Mouse (Mus musculus) lung, embryonic 15.5 days (tissue): ENCODE measurements around the gene 1190007I07Rik. TPM values are rescaled to one million over a fixed set of nuclear protein-coding genes. Genes with fewer than 3 reads are reported as not detected.

ENCODE experiments used
- ATAC-seq: fragments of 200-750 bp; cut with Nextera tagmentation; 2 replicates; pipeline ENCODE4 v1.8.0; 2017; ENCODE audit warnings: moderate number of reproducible peaks, borderline replicate concordance; ENCODE audit not compliant: low FRiP score, low TSS enrichment; ENCODE audit errors: extremely low read depth
- H3K27ac ChIP-seq: fragments of 300-500 bp; sonication (generic); 2 replicates; pipeline ENCODE4 v1.5.1; 2015; ENCODE audit warnings: moderate library complexity, mild to moderate bottlenecking, inconsistent platforms
- H3K27me3 ChIP-seq: fragments of 300-500 bp; sonication (generic); 2 replicates; pipeline ENCODE4 v1.6.1; 2015; ENCODE audit warnings: inconsistent platforms
- H3K36me3 ChIP-seq: fragments of 300-500 bp; sonication (generic); 2 replicates; pipeline ENCODE4 v1.6.1; 2015; ENCODE audit warnings: inconsistent platforms
- H3K4me1 ChIP-seq: fragments of 300-500 bp; sonication (generic); 2 replicates; pipeline ENCODE4 v1.6.1; 2015; ENCODE audit warnings: inconsistent platforms
- H3K4me2 ChIP-seq: fragments of 300-500 bp; sonication (generic); 2 replicates; pipeline ENCODE4 v1.6.1; 2015; ENCODE audit warnings: inconsistent platforms, mild to moderate bottlenecking, moderate library complexity
- H3K4me3 ChIP-seq: fragments of 300-500 bp; sonication (generic); 2 replicates; pipeline ENCODE4 v1.5.1; 2015; ENCODE audit warnings: mild to moderate bottlenecking, inconsistent platforms
- H3K9ac ChIP-seq: fragments of 300-500 bp; sonication (generic); 2 replicates; pipeline ENCODE4 v1.6.1; 2015; ENCODE audit warnings: inconsistent platforms
- H3K9me3 ChIP-seq: fragments of 300-500 bp; sonication (generic); 2 replicates; pipeline ENCODE4 v1.6.1; 2016; ENCODE audit warnings: inconsistent platforms
- WGBS: fragments of 180-500 bp; shearing (Covaris S2); methylation state at CpG from one replicate; pipeline ENCODE4 v1.1.7; 2015; 5-methylcytosine and 5-hydroxymethylcytosine counted together
- polyA plus RNA-seq: library from polyadenylated mRNA; unstranded; fragments of >200 nt; fragmentation: Nextera tagmentation; extraction: Ambion mirVana; gene quantifications from 2 replicates; pipeline ENCODE4 v1.2.1, GENCODE M21; 2015

The 1190007I07Rik gene
- polyA plus RNA-seq: 34.3 and 40.5 TPM in 2 replicates

- WGBS: under 1% methylated on average over 61 of the region's 61 CpGs
- Histone ChIP-seq H3K27ac (peak within 1 kb of the TSS; percentile 88), H3K9ac (peak within 1 kb of the TSS; percentile 85), H3K4me2 (peak within 1 kb of the TSS; percentile 71), H3K4me1 (peaks cover 4% of the 10 kb centered on the region; the same call in 1 of the 2 replicates), H3K27me3 (no peaks in the 10 kb centered on the region), H3K36me3 (no peaks in the 10 kb centered on the region), H3K9me3 (no peaks in the 10 kb centered on the region), H3K4me3 (peak within 1 kb of the TSS; percentile 85)
- ATAC-seq: peak; percentile 91
Measured at GRCm38 (mm10) chr10:82622671-82623552, at the start of gene 1190007I07Rik. 1190007I07Rik (minus strand) TSS chr10:82623228.

GRCm38 (mm10) chr10:82670205-82670604 is 47.2 kb upstream of the 1190007I07Rik start:
- no peaks in the 10 kb centered on the region for H3K27me3 ChIP-seq
- H3K4me1 ChIP-seq: no peaks in the 10 kb centered on the region; the same call in 1 of the 2 replicates
- H3K9me3 ChIP-seq: no peaks in the 10 kb centered on the region
- no peaks in the 10 kb centered on the region for H3K36me3 ChIP-seq
- no peak overlapping the region for H3K4me2 ChIP-seq
- no peak overlapping the region for H3K4me3 ChIP-seq
- WGBS: 70% methylated on average over 6 of the region's 6 CpGs
- no peak for ATAC-seq
- no peak overlapping the region for H3K9ac ChIP-seq
- H3K27ac ChIP-seq: no peak overlapping the region

GRCm38 (mm10) chr10:82666436-82667234 is 43.6 kb upstream of the 1190007I07Rik start:
- no peak overlapping the region for H3K27ac ChIP-seq
- H3K4me3 ChIP-seq: peak overlapping the region; percentile 16; the same call in 1 of the 2 replicates
- WGBS: 11% methylated on average over 22 of the region's 22 CpGs
- no peaks in the 10 kb centered on the region; the same call in 1 of the 2 replicates for H3K4me1 ChIP-seq
- H3K9ac ChIP-seq: no peak overlapping the region
- peak overlapping the region; percentile 55 for H3K4me2 ChIP-seq
- H3K27me3 ChIP-seq: no peaks in the 10 kb centered on the region
- H3K9me3 ChIP-seq: no peaks in the 10 kb centered on the region
- peak; percentile 89 for ATAC-seq
- no peaks in the 10 kb centered on the region for H3K36me3 ChIP-seq

- H3K4me1 ChIP-seq: no peaks in the 10 kb centered on the region; the same call in 1 of the 2 replicates
- 46% methylated on average over 3 of the region's 3 CpGs for WGBS
- no peaks in the 10 kb centered on the region for H3K27me3 ChIP-seq
- H3K36me3 ChIP-seq: no peaks in the 10 kb centered on the region
- no peak overlapping the region for H3K4me2 ChIP-seq
- no peak overlapping the region for H3K4me3 ChIP-seq
- H3K9ac ChIP-seq: no peak overlapping the region
- no peak overlapping the region for H3K27ac ChIP-seq
- no peak for ATAC-seq
- H3K9me3 ChIP-seq: no peaks in the 10 kb centered on the region
Measured at GRCm38 (mm10) chr10:82665951-82666350, 42.9 kb upstream of the 1190007I07Rik start.

- no peak overlapping the region for H3K4me3 ChIP-seq
- no peaks in the 10 kb centered on the region for H3K27me3 ChIP-seq
- no peaks in the 10 kb centered on the region for H3K36me3 ChIP-seq
- H3K9me3 ChIP-seq: no peaks in the 10 kb centered on the region
- no peak overlapping the region for H3K27ac ChIP-seq
- H3K4me2 ChIP-seq: no peak overlapping the region
- ATAC-seq: no peak
- H3K9ac ChIP-seq: no peak overlapping the region
- WGBS: 66% methylated on average over 2 of the region's 2 CpGs
- H3K4me1 ChIP-seq: no peaks in the 10 kb centered on the region; the same call in 1 of the 2 replicates
Measured at GRCm38 (mm10) chr10:82663289-82663688, 40.3 kb upstream of the 1190007I07Rik start.

- Histone ChIP-seq H3K4me3 (no peak overlapping the region), H3K4me1 (no peaks in the 10 kb centered on the region; the same call in 1 of the 2 replicates), H3K9me3 (no peaks in the 10 kb centered on the region), H3K36me3 (no peaks in the 10 kb centered on the region), H3K27me3 (no peaks in the 10 kb centered on the region), H3K4me2 (no peak overlapping the region), H3K9ac (no peak overlapping the region), H3K27ac (no peak overlapping the region)
- no peak for ATAC-seq
- 60% methylated on average over 14 of the region's 14 CpGs for WGBS
Measured at GRCm38 (mm10) chr10:82662267-82662990, 39.4 kb upstream of the 1190007I07Rik start.

GRCm38 (mm10) chr10:82661820-82662219 is 38.8 kb upstream of the 1190007I07Rik start:
- no peak for ATAC-seq
- Histone ChIP-seq H3K9ac (no peak overlapping the region), H3K4me1 (no peaks in the 10 kb centered on the region; the same call in 1 of the 2 replicates), H3K27ac (no peak overlapping the region), H3K4me2 (no peak overlapping the region), H3K9me3 (no peaks in the 10 kb centered on the region), H3K4me3 (no peak overlapping the region), H3K27me3 (no peaks in the 10 kb centered on the region), H3K36me3 (no peaks in the 10 kb centered on the region)
- 81% methylated on average over 8 of the region's 8 CpGs for WGBS

GRCm38 (mm10) chr10:82654581-82654980 is 31.6 kb upstream of the 1190007I07Rik start:
- ATAC-seq: no peak
- Histone ChIP-seq H3K9ac (no peak overlapping the region), H3K27ac (no peak overlapping the region), H3K27me3 (no peaks in the 10 kb centered on the region), H3K36me3 (peaks cover 17% of the 10 kb centered on the region), H3K4me1 (no peaks in the 10 kb centered on the region), H3K4me2 (no peak overlapping the region), H3K4me3 (no peak overlapping the region), H3K9me3 (no peaks in the 10 kb centered on the region)
- WGBS: 70% methylated on average over 3 of the region's 3 CpGs

GRCm38 (mm10) chr10:82652625-82653024 is 29.6 kb upstream of the 1190007I07Rik start:
- Histone ChIP-seq H3K4me1 (no peaks in the 10 kb centered on the region), H3K4me2 (no peak overlapping the region), H3K9ac (no peak overlapping the region), H3K27me3 (no peaks in the 10 kb centered on the region), H3K36me3 (peaks cover 22% of the 10 kb centered on the region), H3K27ac (no peak overlapping the region), H3K4me3 (no peak overlapping the region), H3K9me3 (no peaks in the 10 kb centered on the region)
- no peak for ATAC-seq
- 62% methylated on average over 5 of the region's 5 CpGs for WGBS

GRCm38 (mm10) chr10:82651221-82651620 is 28.2 kb upstream of the 1190007I07Rik start:
- no peaks in the 10 kb centered on the region for H3K9me3 ChIP-seq
- no peak overlapping the region for H3K9ac ChIP-seq
- peaks cover 35% of the 10 kb centered on the region for H3K36me3 ChIP-seq
- no peaks in the 10 kb centered on the region for H3K27me3 ChIP-seq
- 81% methylated on average over 5 of the region's 5 CpGs for WGBS
- H3K27ac ChIP-seq: no peak overlapping the region
- no peaks in the 10 kb centered on the region for H3K4me1 ChIP-seq
- H3K4me3 ChIP-seq: no peak overlapping the region
- no peak for ATAC-seq
- H3K4me2 ChIP-seq: no peak overlapping the region

- Histone ChIP-seq H3K27ac (no peak overlapping the region), H3K4me1 (no peaks in the 10 kb centered on the region), H3K9ac (no peak overlapping the region), H3K36me3 (peaks cover 66% of the 10 kb centered on the region), H3K4me2 (no peak overlapping the region), H3K9me3 (no peaks in the 10 kb centered on the region), H3K4me3 (no peak overlapping the region), H3K27me3 (no peaks in the 10 kb centered on the region)
- no peak for ATAC-seq
- 71% methylated on average over 17 of the region's 17 CpGs for WGBS
Measured at GRCm38 (mm10) chr10:82647205-82647811, 24.3 kb upstream of the 1190007I07Rik start.
